Mouse (Mus musculus) cerebellum, adult 2 months (tissue): ENCODE measurements around the gene Leo1. TPM values are rescaled to one million over a fixed set of nuclear protein-coding genes. Genes with fewer than 3 reads are reported as not detected.
A peak's percentile ranks its signal among the peaks of the same experiment; 100 is the strongest.

Source experiments
- DNase-seq, 2 experiments: peaks; one replicate each; pipeline ENCODE4 v3.0.0; 2021
- H3K27ac ChIP-seq: fragments of 200-500 bp; 2 replicates; pipeline ENCODE4 v1.5.1; 2012; ENCODE audit warnings: low read length, control low read depth, inconsistent platforms; ENCODE audit not compliant: insufficient read depth
- H3K27me3 ChIP-seq: fragments of 200-500 bp; 2 replicates; pipeline ENCODE4 v1.6.1; 2012; ENCODE audit warnings: inconsistent platforms, mild to moderate bottlenecking, low read length, moderate library complexity; ENCODE audit not compliant: control insufficient read depth, insufficient read depth
- H3K4me1 ChIP-seq: fragments of 200-500 bp; 2 replicates; pipeline ENCODE4 v1.6.1; 2011; ENCODE audit warnings: low read length; ENCODE audit not compliant: control insufficient read depth, insufficient read depth
- H3K4me3 ChIP-seq: fragments of 200-500 bp; replicated peaks from 2 replicates; pipeline ENCODE3; 2011; ENCODE audit warnings: mild to moderate bottlenecking, low read depth, low read length, control low read depth; ENCODE audit not compliant: insufficient read depth
- CTCF ChIP-seq: fragments of 200-500 bp; IDR thresholded peaks from 2 replicates; pipeline ENCODE4 v1.5.1; 2011; ENCODE audit warnings: low read depth, mild to moderate bottlenecking, control low read depth, low read length, moderate library complexity, borderline replicate concordance; ENCODE audit not compliant: insufficient read depth
- POLR2A ChIP-seq: fragments of 200-500 bp; IDR thresholded peaks from 2 replicates; pipeline ENCODE4 v1.6.1; 2011; ENCODE audit warnings: low read length, control low read depth, borderline replicate concordance; ENCODE audit not compliant: insufficient read depth
- WGBS: fragments of 180-500 bp; shearing (Covaris S2); methylation state at CpG from one replicate; pipeline ENCODE4 v1.1.7; 2018; 5-methylcytosine and 5-hydroxymethylcytosine counted together
- polyA plus RNA-seq: library from polyadenylated mRNA; depleted of rRNA; stranded (reverse); fragments of >200 nt; gene quantifications from 2 replicates; pipeline ENCODE4 v1.2.3, GENCODE M21; 2012

Leo1 gene
- polyA plus RNA-seq, 1 experiment = 26.9 TPM

DNA sequence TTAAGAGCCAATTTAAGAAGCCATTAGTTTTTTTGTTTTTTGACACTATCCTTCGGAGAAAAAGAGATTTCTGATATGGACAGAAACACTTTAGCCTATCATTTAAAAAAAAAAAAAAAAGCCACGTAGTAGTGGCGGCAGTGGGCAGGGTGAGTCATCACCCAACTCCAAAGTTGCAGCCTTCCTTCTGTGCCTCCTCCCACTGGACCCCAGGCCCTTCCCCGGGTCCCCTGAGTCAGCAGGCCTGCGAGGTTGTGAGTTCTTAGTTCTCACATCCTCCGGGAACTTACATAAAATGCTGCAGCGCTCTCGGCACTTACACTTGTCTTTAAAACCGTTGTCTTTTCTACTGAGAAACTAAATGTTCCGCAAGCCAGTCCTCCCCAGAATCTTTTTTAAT is 33.5 kb upstream of the Leo1 start:
- peaks cover under 1% of the 10 kb centered on the region; the same call in 1 of the 2 replicates for H3K4me1 ChIP-seq
- TF ChIP-seq POLR2A = no peak
- H3K27me3 ChIP-seq = no peaks in the 10 kb centered on the region
- 14% methylated on average over 10 of the region's 10 CpGs for WGBS
- no peak overlapping the region for H3K27ac ChIP-seq
- DNase-seq = no peak
- H3K4me3 ChIP-seq = peak overlapping the region; percentile 37

DNA sequence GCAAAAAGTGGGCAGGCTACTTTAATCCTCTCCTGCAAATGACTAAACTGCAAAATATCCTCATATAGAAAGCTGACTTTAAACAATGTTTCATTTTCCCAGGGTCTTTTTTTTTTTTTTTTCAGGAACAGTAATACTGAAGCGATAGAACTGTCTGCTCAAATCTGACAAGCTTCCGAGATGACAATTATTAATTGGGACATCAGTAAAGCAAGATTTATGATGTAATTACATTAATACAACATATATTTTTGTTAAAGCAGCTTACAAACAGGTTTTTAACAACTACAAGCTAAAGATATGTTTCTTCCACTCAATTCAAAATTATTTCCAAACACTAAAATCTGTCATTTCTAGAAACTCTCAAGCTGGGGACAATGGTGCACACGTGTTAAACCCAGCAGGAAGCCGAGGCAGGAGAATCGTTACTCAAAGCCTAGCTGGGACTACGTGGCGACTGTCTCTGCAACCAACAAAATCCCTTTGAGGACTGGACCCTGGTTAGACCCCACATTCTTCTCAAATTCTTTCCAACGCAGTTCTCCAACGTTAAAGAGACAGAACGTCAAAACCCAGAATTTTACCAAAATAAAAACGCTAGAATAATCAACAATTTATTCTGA is 33.0 kb upstream of the Leo1 start:
- 1% methylated on average over 11 of the region's 11 CpGs for WGBS

DNA sequence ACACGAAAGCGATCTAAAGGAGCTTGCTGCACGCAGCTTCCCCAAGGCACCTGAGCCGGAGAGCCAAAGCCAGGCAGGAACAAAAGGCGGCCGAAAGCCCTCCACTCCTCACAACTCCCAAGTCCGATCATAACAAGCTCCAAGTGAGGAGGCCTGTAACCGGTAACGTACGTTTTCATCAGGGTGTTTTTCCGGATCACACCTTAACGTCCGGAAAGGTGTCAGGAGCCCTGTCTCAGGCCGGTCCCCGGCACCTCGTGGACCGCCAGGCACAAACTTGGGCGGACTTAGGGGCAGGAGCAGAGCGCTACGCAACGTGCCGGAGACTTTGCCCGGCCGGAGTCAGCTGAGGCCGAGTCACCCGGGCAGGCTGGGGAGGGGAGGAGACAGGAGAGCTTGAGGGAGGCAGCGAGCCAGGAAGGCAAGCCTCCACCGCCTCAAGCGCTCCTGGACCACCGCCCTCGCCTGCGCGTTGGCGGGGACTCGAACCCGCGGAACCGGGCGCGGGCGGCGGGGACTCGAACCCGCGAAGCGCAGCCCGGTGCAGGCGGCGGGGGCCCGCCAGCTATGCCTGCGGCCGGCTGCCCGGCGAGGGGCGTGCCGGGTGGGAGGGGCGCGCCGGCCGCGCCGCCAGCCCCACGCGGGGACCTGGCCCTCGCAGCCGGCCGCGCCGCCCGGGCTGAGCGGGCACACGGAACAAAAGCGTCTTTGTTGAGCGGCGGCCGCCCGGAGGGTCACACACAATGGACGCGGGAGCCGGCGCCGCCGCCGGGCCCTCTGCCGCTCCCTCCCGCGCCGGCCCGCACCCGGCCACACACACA is 32.1 kb upstream of the Leo1 start:
- under 1% methylated on average over 75 of the region's 90 CpGs for WGBS
- Histone ChIP-seq H3K27ac (peak overlapping the region; percentile 66), H3K27me3 (no peaks in the 10 kb centered on the region), H3K4me1 (peaks cover 11% of the 10 kb centered on the region), H3K4me3 (peak overlapping the region; percentile 83)
- peak; percentile 78 to 81 for DNase-seq
- no peak for TF ChIP-seq CTCF
- TF ChIP-seq POLR2A = no peak

More for the DNA sequence above, 33.0 kb upstream of the Leo1 start:
- H3K4me1 ChIP-seq = peaks cover 6% of the 10 kb centered on the region; the same call in 1 of the 2 replicates
- H3K4me3 ChIP-seq = peak overlapping the region; percentile 83
- no peak for TF ChIP-seq CTCF
- no peaks in the 10 kb centered on the region for H3K27me3 ChIP-seq
- peak in 1 of 2 experiments; percentile 50 for DNase-seq
- H3K27ac ChIP-seq = peak overlapping the region; percentile 42; the same call in 1 of the 2 replicates

DNA sequence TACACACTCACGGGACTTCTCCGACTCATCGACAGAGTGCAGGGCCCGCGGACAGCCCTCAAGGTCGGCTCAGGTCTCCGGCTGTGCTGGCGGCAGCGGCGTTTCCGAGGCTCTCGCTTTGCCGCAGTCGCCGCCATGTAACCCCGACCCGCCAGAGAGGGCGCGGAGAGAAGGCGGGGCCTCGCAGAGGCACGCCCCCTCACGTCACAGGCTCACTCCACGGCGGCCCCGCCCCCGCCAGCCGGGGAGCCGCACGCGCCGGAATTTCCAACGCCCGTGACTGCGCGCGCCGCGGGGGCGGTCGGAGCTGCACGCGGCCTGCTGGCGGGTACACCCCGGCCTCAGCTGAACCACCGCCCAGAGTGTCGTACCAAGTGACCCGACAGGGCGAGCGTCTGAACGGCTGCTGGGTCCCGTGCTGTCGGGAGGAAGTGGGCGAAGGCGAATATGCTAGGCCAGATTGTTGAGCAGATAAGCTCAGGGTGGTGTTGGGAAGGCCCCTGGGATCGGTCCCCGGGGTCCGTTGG is 31.4 kb upstream of the Leo1 start, which contains the start of gene Mapk6:
TSS of gene Mapk6 (minus strand) at position 154 of the 527 bp plus-strand sequence.
- under 1% methylated on average over 58 of the region's 58 CpGs for WGBS
- Histone ChIP-seq H3K4me1 (peaks cover 11% of the 10 kb centered on the region), H3K27ac (peak within 1 kb of the TSS; percentile 66), H3K27me3 (no peaks in the 10 kb centered on the region), H3K4me3 (peak within 1 kb of the TSS; percentile 83)
- DNase-seq = peak; percentile 97 to 99
- TF ChIP-seq POLR2A = peak; percentile 75
- TF ChIP-seq CTCF = no peak

DNA sequence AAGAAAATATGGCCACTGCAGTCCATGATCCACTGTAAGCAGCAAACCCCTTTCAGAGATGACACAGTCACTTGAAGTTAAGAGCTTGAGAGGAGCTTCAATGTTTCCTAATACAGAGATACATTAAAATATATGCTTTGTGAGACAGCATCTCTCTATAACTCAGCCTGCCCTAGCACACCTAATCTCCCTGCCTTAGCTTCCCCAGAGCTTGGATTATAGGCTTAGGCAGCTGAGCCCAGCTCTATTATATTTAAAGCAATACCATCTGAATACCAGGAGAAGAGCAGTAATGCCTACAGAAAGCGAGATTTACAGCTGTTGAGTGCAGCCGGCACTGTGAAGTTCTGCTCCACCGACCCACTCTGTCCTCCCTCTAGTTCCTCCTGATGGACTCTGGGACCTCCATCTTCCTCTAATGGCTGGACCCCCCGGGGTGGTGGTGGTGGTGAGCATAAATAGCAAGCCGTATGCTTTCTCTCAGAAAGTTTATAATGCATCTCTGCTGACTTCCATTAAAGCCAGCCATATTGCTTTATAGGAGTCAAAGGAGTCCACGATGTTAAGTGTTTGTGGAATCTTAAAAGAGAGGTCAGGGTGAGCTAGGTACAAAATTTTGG is 30.3 kb upstream of the Leo1 start:
- Histone ChIP-seq H3K27ac (no peak overlapping the region), H3K27me3 (no peaks in the 10 kb centered on the region), H3K4me1 (peaks cover 11% of the 10 kb centered on the region), H3K4me3 (no peak overlapping the region)
- 87% methylated on average over 6 of the region's 6 CpGs for WGBS
- no peak for TF ChIP-seq POLR2A
- TF ChIP-seq CTCF = no peak
- no peak for DNase-seq

DNA sequence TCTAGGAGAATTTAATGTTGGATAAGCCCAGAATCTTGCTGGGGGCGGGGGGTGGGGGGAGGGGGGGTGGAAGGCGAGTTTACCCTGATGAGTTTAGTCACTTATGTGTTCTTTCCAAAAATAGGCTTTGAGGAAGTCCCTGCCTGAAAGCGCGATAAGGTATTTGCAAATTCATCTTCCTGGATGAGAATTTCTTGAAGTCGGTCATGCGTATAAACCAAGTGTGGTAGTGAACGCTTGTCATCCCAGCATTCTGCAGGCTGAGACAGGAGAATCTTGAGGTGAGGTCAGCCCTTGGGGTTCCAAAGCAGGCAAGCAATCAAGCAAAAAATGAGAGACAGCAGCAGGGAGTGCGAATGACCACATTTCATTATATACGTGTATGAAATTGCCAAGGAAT is 29.7 kb upstream of the Leo1 start:
- DNase-seq = no peak
- 85% methylated on average over 9 of the region's 9 CpGs for WGBS
- Histone ChIP-seq H3K27ac (no peak overlapping the region), H3K27me3 (no peaks in the 10 kb centered on the region), H3K4me1 (peaks cover 13% of the 10 kb centered on the region), H3K4me3 (no peak overlapping the region)
- TF ChIP-seq CTCF (no peak), POLR2A (no peak)

DNA sequence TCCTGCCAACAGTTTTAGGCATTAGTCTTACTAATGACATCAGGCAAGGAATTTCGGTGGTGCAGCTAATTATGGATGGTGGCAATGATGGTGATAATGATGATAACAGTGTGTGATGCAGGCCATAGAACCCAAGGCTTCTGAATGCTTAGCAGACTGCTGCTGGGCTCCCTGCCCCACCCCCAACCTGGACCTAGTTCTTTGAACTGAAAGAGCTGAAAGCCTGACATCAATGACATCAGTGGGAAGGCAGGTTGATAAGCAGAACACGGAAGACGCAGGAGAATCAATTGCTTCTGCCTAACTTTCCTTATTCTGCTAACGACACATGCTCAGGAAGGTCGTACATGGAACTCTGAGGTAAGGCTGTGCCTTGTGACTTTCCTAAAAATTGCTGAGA is 28.1 kb upstream of the Leo1 start:
- 39% methylated on average over 5 of the region's 5 CpGs for WGBS
- H3K27ac ChIP-seq = 0 out of 2 replicates have a peak overlapping the region, but pooled peaks have one; percentile 27

DNA sequence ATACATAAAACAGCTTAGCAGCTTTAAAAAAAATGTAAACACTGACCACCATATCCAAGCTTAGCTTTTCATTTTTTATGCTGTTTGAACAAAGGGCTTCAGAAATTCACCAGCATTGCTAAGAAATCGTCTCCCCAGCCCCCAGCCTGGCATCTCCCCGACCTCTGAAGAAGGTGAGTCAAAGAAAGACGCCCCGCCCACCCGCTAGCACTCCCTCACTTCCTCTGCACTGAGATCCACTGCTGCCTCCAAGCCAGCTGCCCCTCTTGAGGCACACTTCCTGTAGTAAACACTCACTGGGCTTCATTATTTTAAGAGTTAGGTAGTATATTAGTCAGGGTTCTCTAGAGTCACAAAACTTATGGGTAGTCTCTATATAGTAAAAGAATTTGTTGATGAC is 27.1 kb upstream of the Leo1 start:
- 71% methylated on average over 5 of the region's 5 CpGs for WGBS
- no peak overlapping the region for H3K4me3 ChIP-seq
- H3K4me1 ChIP-seq = peaks cover 24% of the 10 kb centered on the region
- DNase-seq = no peak
- TF ChIP-seq CTCF = no peak
- no peak overlapping the region for H3K27ac ChIP-seq
- no peaks in the 10 kb centered on the region for H3K27me3 ChIP-seq

More for the DNA sequence above, 28.1 kb upstream of the Leo1 start:
- TF ChIP-seq CTCF (no peak), POLR2A (no peak)
- H3K4me3 ChIP-seq = no peak overlapping the region
- DNase-seq = no peak
- no peaks in the 10 kb centered on the region for H3K27me3 ChIP-seq
- peaks cover 24% of the 10 kb centered on the region for H3K4me1 ChIP-seq
